Mouse (Mus musculus): ENCODE measurements at regions not wholly inside any gene's neighbourhood (a gene's known extent, or its start where the extent isn't known, plus 50 kb on each side); places are given as distances from the start of the nearest gene placed in this dataset.

GRCm38 (mm10) chr13:110836936-110837335, 417.9 kb upstream of the Actbl2 start:
- TF ChIP-seq ZC3H11A (IDR thresholded peaks at IDR 0.05; ENCODE audit: borderline replicate concordance, low read depth, low read length) (no peak), MAFK (IDR thresholded peaks at IDR 0.05; ENCODE audit: insufficient read depth, low read depth, low read length) (no peak)

All from ES-E14 (cell line).